Mouse (Mus musculus): ENCODE measurements around the gene Hdgf.
A peak's percentile ranks its signal among the peaks of the same experiment; 100 is the strongest.
"Not testable (repeated sequence)": the region's sequence is repeated elsewhere in the genome, so short reads cannot be mapped to it uniquely, and the experiment has no call there.

Hdgf gene

DNA sequence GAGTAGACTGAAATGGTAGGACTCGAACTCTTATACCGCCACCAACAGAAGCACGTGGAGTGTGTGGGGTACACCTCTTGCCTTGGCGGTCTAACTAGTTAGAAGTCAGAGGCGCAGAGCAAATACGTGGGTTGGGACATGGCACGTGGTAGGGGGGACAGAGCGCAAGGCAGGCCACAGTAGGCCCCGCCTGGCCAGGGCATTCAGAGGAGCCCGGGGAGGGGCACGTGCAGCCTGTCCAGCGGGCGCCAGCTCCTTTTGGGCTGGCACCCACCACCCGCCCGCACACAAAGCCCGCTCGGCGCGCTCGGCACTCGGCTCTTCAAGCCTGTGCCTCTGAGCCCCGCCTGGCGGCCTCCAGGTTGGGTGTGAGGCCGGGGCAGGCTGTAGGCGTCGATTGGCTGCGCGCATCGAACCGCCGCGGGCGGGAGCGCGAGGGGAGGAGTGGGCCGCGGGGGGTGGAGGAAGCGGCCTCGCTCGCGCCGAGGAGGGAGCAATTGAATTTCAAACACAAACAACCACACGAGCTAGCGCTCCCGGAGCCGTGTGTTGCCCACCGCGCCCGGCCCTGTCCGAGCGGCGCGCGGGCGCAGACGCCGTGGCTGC lies at the start of gene Hdgf:
Gene Hdgf (plus strand): TSS at position 442 of the 606 bp plus-strand sequence.
- DNase-seq (ENCODE audit: low read depth, low spot score): peak; percentile 98

DNA sequence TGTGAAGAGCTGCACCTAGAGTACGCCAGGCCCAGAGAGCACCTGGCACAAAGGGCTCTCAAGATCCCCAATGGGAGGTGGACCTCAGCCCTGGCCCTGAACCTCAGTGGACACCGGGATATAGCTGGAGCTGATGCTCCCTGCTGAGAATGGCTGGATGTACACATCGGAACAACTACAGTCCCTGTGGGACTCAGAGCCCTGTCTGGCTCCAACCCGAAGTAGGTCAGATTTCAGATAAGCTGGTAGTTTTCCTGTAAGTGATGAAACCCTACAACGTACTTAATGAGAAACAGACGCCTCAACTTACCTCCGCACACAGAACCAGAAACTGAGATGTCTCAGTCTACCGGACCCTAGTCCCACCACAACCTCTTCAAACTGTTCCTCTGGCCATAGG lies 48.5 kb upstream of the Hdgf start:
- DNase-seq (ENCODE audit: low read depth, low spot score): no peak

DNA sequence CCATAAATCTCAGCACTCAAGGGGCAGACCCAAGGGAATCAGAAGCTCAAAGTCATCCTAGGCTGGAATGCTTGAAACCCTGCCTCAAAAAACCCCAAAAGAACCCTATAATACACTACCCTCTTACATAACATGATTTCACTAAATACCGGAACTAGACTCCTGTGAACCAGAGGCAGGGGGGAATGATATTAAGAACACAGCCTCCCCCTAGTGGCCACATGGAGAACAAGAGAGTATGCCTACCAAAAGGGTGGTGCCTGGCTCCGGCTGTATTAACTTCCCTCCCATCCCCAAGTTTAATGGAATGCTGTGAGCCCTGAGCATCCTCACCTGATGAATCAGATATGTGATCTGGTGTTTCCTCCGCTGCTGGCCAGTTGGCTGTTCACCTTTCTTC lies 46.3 kb upstream of the Hdgf start:
- peak; percentile 74 for DNase-seq (ENCODE audit: low read depth, low spot score)

DNA sequence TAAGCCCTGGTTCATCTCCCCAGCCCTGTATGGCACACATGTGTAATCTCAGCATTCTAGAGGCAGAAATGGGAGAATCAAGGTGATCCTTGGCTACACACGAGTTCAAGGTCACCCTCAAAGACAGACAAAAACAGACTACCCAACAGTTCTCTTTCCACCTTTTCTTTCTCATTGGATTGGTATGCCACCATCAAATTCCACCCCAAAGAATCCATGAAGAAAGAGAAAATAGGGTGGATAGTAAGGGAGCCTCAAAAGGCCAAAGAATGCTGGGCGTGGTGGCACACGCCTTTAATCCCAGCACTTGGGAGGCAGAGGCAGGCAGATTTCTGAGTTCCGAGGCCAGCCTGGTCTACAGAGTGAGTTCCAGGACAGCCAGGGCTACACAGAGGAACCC lies 42.0 kb upstream of the Hdgf start:
- DNase-seq (ENCODE audit: low read depth, low spot score): not testable (repeated sequence)

DNA sequence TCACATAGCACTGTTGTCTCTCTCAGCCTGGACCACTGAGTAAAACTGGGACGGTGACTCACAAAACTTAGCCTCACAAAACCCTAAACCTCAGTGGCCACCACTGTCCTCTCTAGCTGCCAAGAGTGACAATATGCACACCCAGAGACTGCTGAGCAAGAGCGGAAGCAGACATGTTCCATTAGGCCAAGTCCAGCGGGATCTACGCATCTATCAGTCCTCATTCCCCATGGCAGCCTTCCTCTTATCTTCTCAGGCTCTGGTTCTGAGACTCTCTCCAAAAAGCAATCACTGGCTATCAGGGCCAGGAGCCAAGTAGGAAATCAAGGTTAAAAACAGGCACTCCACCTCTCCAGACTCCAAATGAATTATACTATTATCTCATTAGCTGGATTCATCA lies 28.4 kb upstream of the Hdgf start:
- no peak for DNase-seq (ENCODE audit: low read depth, low spot score)

DNA sequence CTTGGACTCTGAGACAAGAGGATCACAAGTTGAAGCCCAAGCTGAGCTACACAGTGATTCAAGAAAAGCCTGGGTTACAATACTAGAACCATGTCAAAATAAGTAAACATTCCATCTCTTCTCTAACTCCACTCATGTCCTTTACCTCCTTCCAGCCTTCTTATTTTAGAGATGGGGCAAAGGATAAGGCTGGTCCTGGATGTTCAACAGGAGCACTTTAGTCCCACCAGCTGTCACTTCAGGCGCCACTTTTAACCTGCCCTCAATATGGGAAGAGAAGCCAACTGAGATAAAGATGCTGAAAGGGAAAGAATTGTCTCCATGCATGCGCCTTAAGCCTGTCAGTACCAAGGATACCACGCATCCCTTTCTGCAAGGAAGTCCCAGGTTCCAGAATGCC lies 21.8 kb upstream of the Hdgf start:
- DNase-seq (ENCODE audit: low read depth, low spot score): no peak

DNA sequence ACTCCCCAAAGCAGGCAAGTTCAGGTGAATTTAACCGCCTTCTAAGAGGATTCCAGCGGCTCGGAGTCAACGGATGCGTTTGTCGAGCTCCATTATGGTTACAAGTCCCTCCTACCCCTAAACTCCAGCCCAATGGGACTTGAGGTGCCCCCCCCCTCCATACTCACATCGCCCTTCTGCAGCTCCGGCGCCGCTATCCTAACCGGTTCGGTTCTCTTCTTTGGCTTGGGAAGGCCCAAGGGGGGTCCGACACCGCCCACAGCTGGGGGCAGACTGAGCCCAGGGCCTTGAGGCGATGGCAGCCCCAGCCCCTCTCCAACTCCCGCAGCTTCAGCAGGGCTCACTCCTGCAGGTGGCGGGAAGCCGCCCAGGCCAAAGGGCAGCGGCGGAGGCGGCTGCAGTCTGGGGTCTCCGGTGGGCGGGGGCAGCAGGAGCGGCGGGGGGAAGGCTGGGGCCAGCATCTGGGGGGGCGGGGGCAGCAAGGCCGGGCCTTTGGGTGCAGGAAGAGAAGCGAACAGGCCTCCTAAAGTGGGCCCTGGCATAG lies 21.3 kb upstream of the Hdgf start:
- DNase-seq (ENCODE audit: low read depth, low spot score): peak; percentile 48

DNA sequence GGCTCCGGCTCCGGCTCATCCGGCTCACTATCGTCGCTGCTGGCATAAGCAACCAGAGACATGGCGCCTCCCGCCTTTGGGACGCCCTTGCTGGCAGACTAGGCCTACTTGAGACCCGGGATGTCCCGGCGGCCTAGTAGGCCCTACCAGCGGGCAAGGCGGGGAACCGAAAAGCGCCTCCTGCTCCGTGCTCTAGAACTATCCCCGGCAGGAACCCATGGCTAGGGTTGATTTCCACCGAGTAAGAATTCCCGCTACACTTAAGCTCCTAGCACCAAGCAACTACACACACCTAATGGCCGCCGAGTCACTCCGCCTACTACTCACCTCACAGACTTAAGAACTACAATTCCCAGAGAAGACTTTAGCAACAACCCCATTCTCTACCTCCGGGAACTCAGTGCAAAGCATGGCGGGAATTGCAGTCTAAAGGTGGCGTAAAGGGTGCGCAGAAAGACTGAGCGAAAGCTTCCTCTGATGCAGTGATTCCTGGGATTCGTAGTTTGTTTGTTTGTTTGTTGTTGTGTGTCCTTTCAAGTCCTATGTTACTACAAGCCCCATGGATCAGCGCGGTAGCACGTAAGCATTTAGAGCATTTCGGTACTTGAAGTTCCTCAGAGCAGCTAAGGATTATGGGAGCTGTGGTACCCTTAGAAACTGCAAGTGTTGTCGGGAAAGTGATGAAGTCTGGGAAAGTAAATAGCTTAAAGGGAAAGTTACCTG lies 20.7 kb upstream of the Hdgf start, which contains the start of gene Prcc:
Gene Prcc (minus strand): TSS at position 328 of the 723 bp plus-strand sequence.
- peak; percentile 97 for DNase-seq (ENCODE audit: low read depth, low spot score)

DNA sequence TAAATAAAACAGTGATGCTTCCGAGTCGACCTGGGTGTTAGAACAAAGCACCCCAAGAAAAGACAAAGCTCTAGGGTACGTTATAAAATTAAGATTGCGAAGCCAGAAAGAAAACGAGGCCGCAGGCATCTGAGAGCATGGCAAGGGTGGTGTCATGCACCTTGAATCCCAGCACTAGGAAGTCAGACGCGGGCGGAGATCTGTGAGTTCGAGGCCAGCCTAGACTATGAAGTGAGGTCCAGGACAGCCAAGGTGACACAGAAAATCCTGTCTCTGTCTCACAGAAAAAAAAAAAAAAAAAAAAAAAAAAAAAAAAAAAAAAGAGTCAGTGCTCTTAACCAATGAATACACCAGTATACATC lies 20.1 kb upstream of the Hdgf start:
- no peak for DNase-seq (ENCODE audit: low read depth, low spot score)

DNA sequence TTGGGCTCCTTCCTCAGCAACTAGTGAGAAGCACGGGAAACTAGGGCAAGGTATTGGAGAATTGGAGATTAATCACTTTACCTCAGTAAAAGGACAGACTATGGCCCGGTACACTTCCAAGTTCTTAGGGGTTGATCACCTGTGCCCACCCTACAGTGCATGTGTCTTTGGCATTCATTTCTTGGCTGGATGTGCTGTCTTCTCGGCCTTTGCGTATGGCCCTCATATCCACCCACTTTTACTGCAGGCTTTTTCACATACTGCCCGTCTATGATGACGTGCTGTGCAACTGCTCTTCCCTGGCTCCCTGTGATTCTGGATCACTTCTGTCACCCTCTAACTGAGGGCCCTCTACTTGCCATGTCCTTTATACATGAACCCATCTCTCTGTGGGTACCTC lies 19.7 kb upstream of the Hdgf start:
- DNase-seq (ENCODE audit: low read depth, low spot score): no peak

DNA sequence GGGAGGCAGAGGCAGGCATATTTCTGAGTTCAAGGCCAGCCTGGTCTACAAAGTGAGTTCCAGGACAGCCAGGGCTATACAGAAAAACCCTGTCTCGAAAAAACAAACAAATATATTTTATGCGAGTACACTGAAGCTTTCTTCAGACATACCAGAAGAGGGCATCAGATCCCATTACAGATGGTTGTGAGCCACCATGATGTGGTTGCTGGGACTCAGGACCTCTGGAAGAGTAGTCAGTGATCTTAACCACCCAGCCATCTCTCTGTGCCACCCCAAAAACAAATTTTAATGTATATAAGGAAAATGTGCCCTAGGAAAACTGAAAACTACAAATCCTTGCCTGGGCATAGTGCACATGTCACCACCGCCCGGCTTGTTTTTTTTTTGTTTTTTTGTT lies 18.7 kb upstream of the Hdgf start:
- not testable (repeated sequence) for DNase-seq (ENCODE audit: low read depth, low spot score)

DNA sequence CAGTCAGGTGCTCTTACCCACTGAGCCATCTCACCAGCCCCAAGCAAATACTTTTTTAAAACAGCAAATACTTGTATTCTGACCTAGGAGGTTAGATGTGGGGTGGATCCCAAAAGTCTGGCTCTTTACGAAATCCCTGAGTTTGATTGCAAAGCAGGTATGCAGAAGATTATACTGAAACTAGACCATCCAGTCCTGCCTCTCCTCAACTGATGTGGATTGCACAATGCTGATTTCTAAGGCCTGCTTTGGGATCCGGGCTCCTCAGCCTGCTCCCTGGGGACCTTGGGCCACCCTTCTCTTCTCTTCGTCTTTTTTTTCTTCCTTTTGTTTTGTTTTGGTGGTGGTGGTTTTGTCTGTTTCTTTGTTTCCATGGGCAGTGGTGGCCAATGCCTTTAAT lies 14.6 kb upstream of the Hdgf start:
- DNase-seq (ENCODE audit: low read depth, low spot score): no peak

DNA sequence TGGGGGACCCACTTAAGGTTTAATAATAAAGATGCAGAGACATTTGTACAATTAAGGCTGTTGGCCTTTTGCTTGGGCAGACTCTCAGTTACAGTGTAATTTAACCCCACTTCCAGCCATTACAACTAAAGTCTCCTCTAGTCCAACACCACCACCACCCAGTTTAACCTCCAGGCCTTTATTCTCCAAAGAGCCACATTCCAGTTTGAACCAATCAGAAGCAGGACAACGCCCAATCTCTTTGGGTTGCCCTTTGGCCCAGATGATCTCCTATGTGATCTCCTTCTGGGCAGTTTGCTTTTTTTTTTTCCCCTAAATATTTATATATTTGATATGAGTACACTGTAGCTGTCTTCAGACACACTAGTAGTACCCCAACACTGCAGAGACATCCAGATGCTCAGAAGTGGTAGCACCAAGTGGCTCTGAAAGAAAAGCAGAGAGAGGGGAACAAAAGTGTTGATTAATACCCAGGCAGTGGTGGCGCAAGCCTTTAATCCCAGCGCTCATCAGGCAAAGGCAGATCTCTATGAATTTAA lies 12.7 kb upstream of the Hdgf start:
- DNase-seq (ENCODE audit: low read depth, low spot score): no peak

DNA sequence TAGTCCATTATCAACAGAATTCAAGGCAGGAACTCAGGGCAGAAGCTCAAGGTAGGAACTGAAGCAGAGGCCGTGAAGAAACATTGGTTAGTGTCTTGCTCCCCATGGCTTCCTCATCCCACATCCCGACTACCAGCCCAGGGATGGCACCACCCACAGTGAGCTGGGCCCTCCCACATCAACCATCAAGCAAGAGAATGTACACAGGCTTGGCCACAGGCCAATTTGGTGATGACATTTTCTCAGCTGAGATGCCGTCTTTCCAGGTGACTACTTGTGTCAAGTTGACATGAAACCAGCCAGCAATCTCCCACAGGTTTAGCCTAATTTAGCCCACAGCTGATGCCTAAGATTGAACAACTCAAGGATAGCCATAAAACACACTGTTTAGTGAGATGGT lies 6.9 kb upstream of the Hdgf start:
- no peak for DNase-seq (ENCODE audit: low read depth, low spot score)

DNA sequence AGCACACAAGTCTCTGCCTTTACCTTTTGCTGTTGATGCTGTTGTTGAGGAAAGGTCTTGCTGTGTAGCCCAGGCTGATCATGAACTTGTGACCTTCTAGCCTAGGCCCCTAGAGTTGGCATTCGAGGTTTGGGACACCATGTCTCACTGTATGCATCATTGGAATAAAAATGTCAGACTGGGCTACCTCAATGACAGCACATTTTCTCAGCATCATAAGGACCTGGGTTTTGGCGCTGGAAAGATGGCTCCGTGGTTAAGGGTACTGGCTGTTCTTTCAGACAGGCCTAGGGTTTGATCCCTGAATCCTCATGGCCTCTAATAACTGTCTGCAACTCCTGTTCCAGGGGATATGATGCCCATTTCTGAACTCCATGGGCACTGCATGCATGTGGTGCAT lies 6.3 kb upstream of the Hdgf start:
- DNase-seq (ENCODE audit: low read depth, low spot score): no peak

DNA sequence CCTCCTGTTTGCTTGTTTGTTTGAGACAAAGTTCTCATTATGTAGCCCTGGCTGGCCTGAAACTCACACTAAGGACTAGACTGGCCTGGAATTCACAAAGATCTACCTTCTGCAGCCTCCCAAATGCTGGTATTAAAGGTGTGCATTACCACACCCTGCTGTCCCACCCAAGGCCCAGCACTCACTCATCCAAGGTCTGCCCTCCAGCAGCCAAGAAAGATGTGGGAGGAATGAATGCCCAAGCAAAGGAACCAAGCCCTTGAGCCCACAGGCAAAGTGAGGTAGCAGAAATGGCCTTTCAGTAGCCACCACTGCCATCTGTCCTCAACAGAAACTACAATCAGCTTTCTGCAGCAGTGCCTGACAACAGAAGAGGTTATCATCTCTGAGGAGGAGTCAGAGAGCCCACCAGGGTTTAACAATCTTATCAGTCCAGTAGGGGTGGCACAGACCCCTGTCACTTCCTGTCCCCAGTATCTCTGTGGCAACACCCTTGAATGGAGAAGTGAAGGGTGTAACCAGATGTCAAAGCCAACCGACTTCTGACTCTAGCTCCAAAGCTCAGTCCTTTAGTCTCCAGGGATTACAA lies 5.0 kb upstream of the Hdgf start:
- no peak for DNase-seq (ENCODE audit: low read depth, low spot score)

DNA sequence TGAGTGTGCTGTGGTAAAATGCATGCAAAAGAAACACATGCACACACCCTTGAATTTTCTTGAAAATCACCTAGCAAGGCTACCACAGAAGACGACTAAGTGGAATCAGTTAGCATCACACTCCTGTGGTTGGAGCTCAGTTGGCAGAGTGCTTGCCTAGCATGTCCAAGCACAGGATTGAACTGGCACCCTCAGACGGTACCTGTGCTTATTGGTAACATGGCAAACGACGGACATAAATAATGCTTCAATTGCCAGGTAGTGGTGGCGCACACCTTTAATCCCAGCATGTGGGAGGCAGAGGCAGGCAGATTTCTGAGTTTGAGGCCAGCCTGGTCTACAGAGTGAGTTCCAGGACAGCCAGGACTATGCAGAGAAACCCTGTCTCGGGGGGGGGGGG lies 4.2 kb upstream of the Hdgf start:
- DNase-seq (ENCODE audit: low read depth, low spot score): not testable (repeated sequence)

DNA sequence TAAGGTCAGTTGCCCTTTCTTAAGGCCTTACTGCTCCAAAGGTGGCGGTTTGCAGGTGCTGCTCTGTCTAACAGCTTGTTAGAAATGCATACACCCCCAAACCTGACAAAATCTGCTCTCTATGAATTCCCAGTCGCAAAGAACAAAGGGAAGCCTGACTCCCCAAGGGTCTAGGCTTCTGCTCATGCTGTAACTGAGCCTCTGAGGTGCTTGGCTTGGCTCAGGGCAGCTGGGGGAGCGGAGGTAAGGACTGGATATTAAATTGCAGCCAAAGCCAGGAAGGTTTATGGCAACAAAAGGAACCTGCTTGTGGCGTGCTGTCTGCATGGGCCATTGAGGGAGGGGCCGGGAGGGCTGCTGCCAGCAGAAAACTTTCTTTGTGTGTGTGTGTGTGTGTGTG lies 2.3 kb upstream of the Hdgf start:
- no peak for DNase-seq (ENCODE audit: low read depth, low spot score)

DNA sequence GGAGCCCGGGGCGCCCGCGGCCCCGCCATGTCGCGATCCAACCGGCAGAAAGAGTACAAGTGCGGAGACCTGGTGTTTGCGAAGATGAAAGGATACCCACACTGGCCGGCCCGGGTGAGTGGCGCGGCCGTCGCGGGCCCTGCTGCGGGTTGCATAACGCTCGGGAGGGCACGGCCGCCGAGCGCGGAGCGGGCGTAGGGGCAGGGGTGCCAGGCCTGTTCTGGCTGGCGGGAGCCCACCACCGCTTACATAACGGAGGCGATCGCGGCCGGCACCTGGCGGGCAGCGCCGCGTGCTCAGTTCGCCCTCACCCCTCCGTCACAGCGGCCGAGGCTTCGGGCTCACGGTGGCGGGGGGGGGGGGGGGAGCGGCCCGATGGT lies 470 bp downstream of the Hdgf start:
- DNase-seq (ENCODE audit: low read depth, low spot score): no peak

DNA sequence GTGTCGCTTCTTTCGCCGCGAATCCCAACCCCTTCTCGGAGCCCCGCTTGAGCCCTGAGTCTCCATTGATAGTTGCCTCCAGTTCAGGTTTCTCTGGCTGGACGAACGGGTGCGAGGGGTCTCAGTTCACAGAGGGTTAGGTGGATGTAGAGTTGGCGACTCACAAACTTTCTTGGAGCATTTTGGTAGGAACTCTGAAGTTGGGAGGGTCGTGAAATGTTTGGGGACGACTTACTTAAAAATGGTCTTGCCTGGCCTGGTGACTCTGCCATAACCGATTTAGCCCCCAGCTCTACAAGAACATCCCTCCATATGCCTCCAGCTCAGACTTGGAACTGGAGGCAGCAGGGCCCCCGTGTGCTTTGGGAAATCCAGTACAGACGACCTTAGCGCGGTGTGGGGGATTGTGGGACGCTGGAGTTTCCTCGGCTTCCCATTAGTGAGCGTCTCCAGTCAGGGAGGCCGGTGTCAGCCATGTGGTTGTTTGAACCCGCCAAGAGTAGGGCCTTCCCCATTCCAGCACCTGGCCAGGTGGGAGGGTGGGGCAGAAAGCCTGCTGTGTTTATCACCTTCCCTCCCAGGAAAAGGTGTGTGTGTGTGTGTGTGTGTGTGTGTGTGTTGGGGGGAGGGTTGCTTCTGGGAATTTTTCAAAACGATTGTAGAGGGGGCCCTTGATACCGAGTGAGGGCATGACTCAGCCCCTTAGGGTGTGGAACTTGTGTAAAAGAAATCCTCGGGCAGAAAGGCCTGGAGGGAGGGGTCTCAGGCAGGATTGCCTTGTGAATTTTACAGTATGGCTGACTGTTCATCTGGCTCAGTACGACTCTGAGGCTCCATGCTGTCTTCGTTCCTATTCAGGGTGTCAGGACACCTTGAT lies 1.1 kb downstream of the Hdgf start:
- no peak for DNase-seq (ENCODE audit: low read depth, low spot score)

DNA sequence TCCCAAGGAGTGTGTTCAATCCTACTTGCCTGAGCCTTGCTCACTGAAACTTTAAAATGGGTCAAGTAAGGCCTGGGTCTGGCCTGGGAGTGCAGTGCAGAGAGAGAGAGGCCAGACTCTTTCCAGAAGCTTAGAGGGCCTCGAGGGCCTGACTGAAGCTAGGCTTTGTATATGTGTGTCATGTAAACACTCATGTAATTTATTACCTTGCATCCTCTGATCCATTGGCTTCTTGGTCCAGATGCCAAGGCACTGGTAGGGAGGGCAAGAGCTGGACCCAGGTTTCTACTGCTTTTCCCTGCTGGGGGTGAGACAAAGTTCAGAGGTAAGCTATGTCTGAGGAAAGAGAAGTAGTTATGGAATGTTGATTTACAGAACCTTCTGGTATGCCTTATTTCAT lies 1.8 kb downstream of the Hdgf start:
- no peak for DNase-seq (ENCODE audit: low read depth, low spot score)

DNA sequence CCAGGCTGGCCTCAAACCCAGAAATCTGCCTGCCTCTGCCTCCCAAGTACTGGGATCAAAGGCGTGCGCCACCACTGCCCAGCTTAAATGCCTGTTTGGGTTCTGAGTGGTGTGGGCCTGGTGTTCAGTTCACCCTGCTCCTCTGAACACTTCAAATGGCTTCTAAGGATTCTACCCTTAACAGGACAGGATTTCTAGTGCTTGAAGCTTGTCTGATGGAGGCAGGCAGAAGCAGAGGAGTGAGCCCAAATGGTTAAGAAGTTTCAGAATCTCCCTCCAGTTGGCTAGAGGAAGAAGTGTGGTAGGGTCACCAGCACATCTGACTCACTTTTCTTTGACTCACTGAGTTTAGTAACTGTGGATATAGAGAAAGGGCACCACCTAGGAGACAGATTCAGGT lies 3.3 kb downstream of the Hdgf start:
- DNase-seq (ENCODE audit: low read depth, low spot score): no peak

Data from mesoderm, embryonic 11.5 days (tissue).